Mouse (Mus musculus) CH12.LX (cell line): ENCODE measurements at regions not wholly inside any gene's neighbourhood (a gene's known extent, or its start where the extent isn't known, plus 50 kb on each side); places are given as distances from the start of the nearest gene placed in this dataset.

ENCODE experiments used
- DNase-seq: peaks from one replicate; pipeline ENCODE4 v3.0.0-alpha.2; 2013; ENCODE audit errors: extremely low read depth
- H3K27ac ChIP-seq: 2 replicates; pipeline ENCODE4 v1.5.1; 2012; ENCODE audit warnings: low read depth, mild to moderate bottlenecking, control low read depth, moderate library complexity; ENCODE audit not compliant: insufficient read depth
- H3K27me3 ChIP-seq: replicated peaks from 2 replicates; pipeline ENCODE3; 2012; ENCODE audit warnings: inconsistent platforms
- H3K36me3 ChIP-seq, 2 experiments: replicated peaks in 1 of 2; 2 replicates each; pipeline versions ENCODE3 to v1.6.1; 2012; ENCODE audit warnings: inconsistent platforms in 1 of 2, low read length in 1 of 2, mild to moderate bottlenecking in 1 of 2, mixed read lengths in 1 of 2, moderate library complexity in 1 of 2; ENCODE audit not compliant: control insufficient read depth in 1 of 2, insufficient read depth in 1 of 2
- H3K4me1 ChIP-seq, 2 experiments: 2 replicates each; pipeline ENCODE4 v1.6.1; 2012; ENCODE audit warnings: inconsistent platforms in 1 of 2, moderate library complexity in 1 of 2; ENCODE audit not compliant: insufficient read depth in 2 of 2, control insufficient read depth in 1 of 2
- H3K4me2 ChIP-seq: 2 replicates; pipeline ENCODE4 v1.6.1; 2012; ENCODE audit warnings: low read depth, mild to moderate bottlenecking, control low read depth; ENCODE audit not compliant: poor library complexity, insufficient read depth, severe bottlenecking
- H3K4me3 ChIP-seq, 3 experiments: fragments of 150-350 bp in 1 of 3; sonication (generic) in 1 of 3; replicated peaks in 1 of 3; 2 replicates each; pipeline versions ENCODE3 to v1.5.1; 2011 to 2012; ENCODE audit warnings: low read depth in 2 of 3, low read length in 2 of 3, mild to moderate bottlenecking in 2 of 3, moderate library complexity in 2 of 3, control low read depth in 1 of 3, improper control_type of control experiment in 1 of 3, inconsistent platforms in 1 of 3, mixed read lengths in 1 of 3; ENCODE audit not compliant: poor library complexity in 1 of 3
- H3K79me2 ChIP-seq: replicated peaks from 2 replicates; pipeline ENCODE4 v1.6.1; 2012; ENCODE audit warnings: mild to moderate bottlenecking, moderate library complexity; ENCODE audit not compliant: control insufficient read depth, poor library complexity, insufficient read depth, severe bottlenecking; ENCODE audit errors: extremely low read depth
- H3K9ac ChIP-seq: 2 replicates; pipeline ENCODE4 v1.6.1; 2012; ENCODE audit warnings: low read depth, mild to moderate bottlenecking, control low read depth, moderate library complexity; ENCODE audit not compliant: insufficient read depth
- H3K9me3 ChIP-seq: replicated peaks from 2 replicates; pipeline ENCODE3; 2012; ENCODE audit warnings: low read length, inconsistent platforms, mixed read lengths
- CHD1 ChIP-seq: IDR thresholded peaks from 2 replicates; pipeline ENCODE4 v1.6.1; 2012; ENCODE audit warnings: low read depth, low read length, improper control_type of control experiment, inconsistent platforms
- CTCF ChIP-seq, 2 experiments: IDR thresholded peaks in 1 of 2; conservative IDR thresholded peaks in 1 of 2; 2 replicates each; pipeline ENCODE4 v1.5.1; 2011 to 2012; ENCODE audit warnings: low read depth in 2 of 2, low read length in 2 of 2, improper control_type of control experiment in 1 of 2, inconsistent platforms in 1 of 2, mild to moderate bottlenecking in 1 of 2, moderate library complexity in 1 of 2
- E2F4 ChIP-seq: IDR thresholded peaks from 2 replicates; pipeline ENCODE4 v1.6.1; 2011; ENCODE audit warnings: low read depth, low read length, improper control_type of control experiment; ENCODE audit not compliant: insufficient replicate concordance
- ELF1 ChIP-seq: IDR thresholded peaks from 2 replicates; pipeline ENCODE4 v1.6.1; 2014; ENCODE audit warnings: low read depth, mild to moderate bottlenecking, inconsistent platforms, low read length, improper control_type of control experiment
- EP300 ChIP-seq: IDR thresholded peaks from 2 replicates; pipeline ENCODE4 v1.6.1; 2011; ENCODE audit warnings: low read length, improper control_type of control experiment
- HCFC1 ChIP-seq: IDR thresholded peaks from 2 replicates; pipeline ENCODE4 v1.6.1; 2012; ENCODE audit warnings: low read depth, mild to moderate bottlenecking, inconsistent platforms, low read length, improper control_type of control experiment
- JUND ChIP-seq: conservative IDR thresholded peaks from 2 replicates; pipeline ENCODE4 v1.6.1; 2011; ENCODE audit warnings: low read depth, low read length, improper control_type of control experiment
- NELFE ChIP-seq: IDR thresholded peaks from 2 replicates; pipeline ENCODE4 v1.6.1; 2011; ENCODE audit warnings: low read depth, low read length, improper control_type of control experiment
- POLR2AphosphoS2 ChIP-seq: IDR thresholded peaks from 2 replicates; pipeline ENCODE4 v1.6.1; 2011; ENCODE audit warnings: low read depth, low read length, improper control_type of control experiment
- RAD21 ChIP-seq: IDR thresholded peaks from 2 replicates; pipeline ENCODE4 v1.6.1; 2011; ENCODE audit warnings: low read depth, mild to moderate bottlenecking, low read length, improper control_type of control experiment, moderate library complexity
- SMC3 ChIP-seq: IDR thresholded peaks from 2 replicates; pipeline ENCODE4 v1.6.1; 2011; ENCODE audit warnings: low read depth, low read length, improper control_type of control experiment
- TBP ChIP-seq: conservative IDR thresholded peaks from 2 replicates; pipeline ENCODE4 v1.6.1; 2011; ENCODE audit warnings: low read depth, low read length, improper control_type of control experiment
- TCF12 ChIP-seq: IDR thresholded peaks from 2 replicates; pipeline ENCODE4 v1.6.1; 2014; ENCODE audit warnings: low read depth, mild to moderate bottlenecking, inconsistent platforms, low read length, improper control_type of control experiment
- UBTF ChIP-seq: IDR thresholded peaks from 2 replicates; pipeline ENCODE4 v1.6.1; 2012; ENCODE audit warnings: low read depth, mild to moderate bottlenecking, inconsistent platforms, low read length, improper control_type of control experiment, moderate library complexity
- ZNF384 ChIP-seq: IDR thresholded peaks from 2 replicates; pipeline ENCODE4 v1.6.1; 2012; ENCODE audit warnings: low read depth, low read length, improper control_type of control experiment, inconsistent platforms
- dilution Hi-C: fragments of 300-500 bp; cut with MboI; formaldehyde crosslinking; loops from 2 replicates; pipeline ENCODE4 v1.14.3; 2020; ENCODE audit warnings: low sequenced_read_pairs; ENCODE audit not compliant: extremely low pct_unique_long_range_greater_than_20kb, extremely low pct_ligation_motif_present
- in situ Hi-C: fragments of 300-500 bp; cut with MboI; formaldehyde crosslinking; loops from 3 replicates; pipeline ENCODE4 v1.14.3; 2019; ENCODE audit warnings: low sequenced_read_pairs, low pct_ligation_motif_present, low pct_unique_long_range_greater_than_20kb, mixed read lengths

DNA sequence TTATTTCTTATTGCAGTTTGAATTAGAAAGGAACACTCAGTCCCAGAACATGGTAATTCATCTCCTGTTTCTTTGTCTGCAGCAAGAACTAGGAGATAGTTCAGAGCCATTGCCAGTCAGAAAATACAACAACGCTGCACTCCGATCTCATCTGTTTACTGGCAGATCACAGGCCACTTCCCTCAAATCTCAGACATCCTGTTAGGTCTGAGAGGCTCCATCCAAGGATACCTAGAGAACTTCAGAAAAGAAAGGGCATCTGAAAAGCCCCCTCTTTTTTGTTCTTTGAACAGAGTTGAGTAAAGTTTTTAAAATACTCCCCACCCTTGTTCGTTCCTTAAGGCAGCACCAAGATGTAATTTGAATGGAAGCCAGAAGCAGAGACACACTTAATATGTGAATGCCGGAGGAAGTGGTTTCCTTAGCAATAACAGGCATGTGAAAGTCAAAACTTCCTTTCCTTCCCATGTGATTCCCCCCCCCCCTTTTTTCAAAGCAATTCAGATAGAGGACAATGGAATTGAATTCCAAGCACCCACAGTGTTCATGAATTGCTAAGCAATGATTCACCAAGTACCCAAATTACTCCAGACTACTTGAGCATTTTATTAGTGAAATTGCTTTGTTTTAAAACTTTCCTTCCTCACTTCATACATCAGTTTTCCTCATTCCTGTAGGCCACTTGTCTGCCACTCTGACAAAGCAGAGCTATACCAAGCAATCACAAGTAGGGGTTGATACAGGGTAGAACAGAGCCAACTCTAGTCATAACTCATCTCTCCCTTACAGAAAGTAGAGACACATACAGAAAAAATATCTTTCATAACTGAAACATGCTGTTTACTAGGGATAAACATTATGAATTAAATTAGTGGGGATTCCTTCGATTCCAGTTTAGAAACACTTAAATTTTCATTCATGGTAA lies 100.7 kb upstream of the 4933415F23Rik start:
- Histone ChIP-seq H3K79me2 (no peaks in the 10 kb centered on the region), H3K9ac (no peak overlapping the region), H3K27ac (no peak overlapping the region), H3K9me3 (no peaks in the 10 kb centered on the region), H3K4me2 (no peak overlapping the region), H3K4me1 (no peaks in the 10 kb centered on the region), H3K4me3 (no peak overlapping the region), H3K36me3 (no peaks in the 10 kb centered on the region), H3K27me3 (no peaks in the 10 kb centered on the region)
- TF ChIP-seq SMC3 (no peak), ELF1 (no peak), UBTF (no peak), ZNF384 (no peak), POLR2AphosphoS2 (no peak)
- no peak for DNase-seq
- in situ Hi-C loops: no loop called here
- dilution Hi-C loops: no loop called here

DNA sequence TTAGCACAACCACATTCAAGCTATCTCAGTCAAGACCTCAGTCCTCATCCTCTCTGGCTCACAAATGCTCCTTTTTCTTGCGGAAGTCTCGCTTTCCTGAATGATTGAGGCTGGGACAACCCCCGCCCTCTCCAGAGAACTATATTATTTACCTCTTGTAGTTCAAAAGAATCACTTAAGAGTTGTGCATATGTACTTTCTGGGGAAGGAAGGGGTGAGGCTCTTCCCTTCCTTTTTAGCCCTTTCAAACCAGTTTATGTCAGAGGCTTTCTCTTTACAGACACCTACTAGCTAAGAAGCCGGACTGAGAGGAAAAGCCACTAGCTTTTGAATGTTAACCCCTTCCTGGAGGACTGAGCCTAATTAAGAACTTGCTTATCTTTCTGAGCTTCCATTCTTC lies 98.4 kb upstream of the 4933415F23Rik start:
- Histone ChIP-seq H3K9ac (no peak overlapping the region), H3K9me3 (no peaks in the 10 kb centered on the region), H3K4me2 (no peak overlapping the region), H3K27me3 (no peaks in the 10 kb centered on the region), H3K36me3 (no peaks in the 10 kb centered on the region), H3K4me1 (no peaks in the 10 kb centered on the region), H3K4me3 (no peak overlapping the region), H3K27ac (no peak overlapping the region), H3K79me2 (no peaks in the 10 kb centered on the region)
- TF ChIP-seq JUND (no peak), NELFE (no peak), TCF12 (no peak), POLR2AphosphoS2 (no peak), TBP (no peak), ELF1 (no peak)
- no peak for DNase-seq
- in situ Hi-C loops (no loop called here), dilution Hi-C loops (no loop called here)

DNA sequence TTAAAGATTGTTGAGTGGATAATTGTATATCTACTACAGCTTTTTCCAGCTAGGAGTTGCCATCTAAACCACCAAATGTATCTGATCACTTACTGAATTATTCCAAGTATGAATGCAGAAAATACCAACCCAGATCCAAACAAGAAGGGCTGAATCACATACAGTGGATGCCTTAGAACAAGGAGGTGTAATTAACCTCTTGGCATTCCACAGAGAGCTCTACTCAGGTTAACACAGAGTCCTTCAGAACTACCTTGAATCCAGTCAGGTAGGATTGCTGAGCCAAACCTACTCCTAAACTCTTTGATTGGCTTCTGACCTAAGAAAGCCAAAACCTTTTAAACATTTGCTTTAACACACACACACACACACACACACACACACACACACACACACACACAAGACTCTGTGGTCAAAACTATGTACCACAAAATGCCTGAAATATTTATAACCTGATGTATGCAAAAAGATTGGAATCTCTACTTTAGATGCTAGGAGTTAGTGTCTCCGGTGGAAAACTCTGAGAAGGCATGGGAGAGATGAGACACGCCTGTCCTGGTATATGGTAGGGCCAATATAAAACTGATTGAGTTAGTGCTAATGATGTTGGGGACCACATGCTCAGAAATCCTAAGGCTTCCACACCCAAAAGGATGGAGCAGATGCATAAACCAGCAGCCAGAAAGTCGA lies 88.4 kb upstream of the 4933415F23Rik start:
- Histone ChIP-seq H3K79me2 (no peaks in the 10 kb centered on the region), H3K4me3 (no peak overlapping the region), H3K27ac (no peak overlapping the region), H3K9ac (no peak overlapping the region), H3K36me3 (no peaks in the 10 kb centered on the region), H3K4me1 (peaks cover 0 to 14% of the 10 kb centered on the region in 2 experiments; a peak in 2 of 4 replicates), H3K4me2 (no peak overlapping the region), H3K9me3 (no peaks in the 10 kb centered on the region), H3K27me3 (no peaks in the 10 kb centered on the region)
- no peak for DNase-seq
- dilution Hi-C loops: no loop called here
- TF ChIP-seq CTCF (conservative IDR thresholded peaks at IDR 0.05 in 1 of 2, IDR thresholded peaks at IDR 0.05 in 1 of 2; ENCODE audit: low read depth in 2 of 2, low read length in 2 of 2): no peak
- TF ChIP-seq RAD21: no peak
- no peak for TF ChIP-seq CHD1
- TF ChIP-seq E2F4: no peak
- no peak for TF ChIP-seq HCFC1
- no peak for TF ChIP-seq EP300
- in situ Hi-C loops: no loop called here
